Mouse (Mus musculus): ENCODE measurements around the gene Ptgfrn.

DNA sequence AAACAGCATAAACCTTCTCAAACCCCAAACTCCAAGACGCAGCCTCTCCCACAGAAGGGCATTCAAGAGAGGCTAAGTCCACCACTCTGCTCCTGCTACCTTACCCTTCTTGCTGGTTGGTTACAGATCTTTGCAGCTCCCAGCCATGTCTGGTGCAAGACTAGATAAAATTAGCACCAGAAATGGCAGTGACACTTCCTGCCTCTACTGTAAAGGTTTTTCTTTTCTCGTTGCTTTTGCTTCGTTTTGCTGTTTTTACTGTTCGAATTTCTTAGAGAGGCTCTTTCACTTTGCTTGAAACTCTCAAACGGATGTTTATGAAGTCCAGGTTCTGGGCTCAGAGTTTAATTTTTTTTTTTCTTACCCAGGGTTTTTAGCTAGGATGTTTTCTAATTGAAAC, 89.0 kb downstream of the Ptgfrn start:
- TF ChIP-seq POLR2A (IDR thresholded peaks at IDR 0.05; ENCODE audit: low read depth, low read length), result no peak
- TF ChIP-seq CTCF (conservative IDR thresholded peaks at IDR 0.05; ENCODE audit: insufficient read depth, insufficient read length, low read depth, low read length), result no peak
